Mouse (Mus musculus): ENCODE results near the gene Gcnt7.

Gcnt7 gene

DNA sequence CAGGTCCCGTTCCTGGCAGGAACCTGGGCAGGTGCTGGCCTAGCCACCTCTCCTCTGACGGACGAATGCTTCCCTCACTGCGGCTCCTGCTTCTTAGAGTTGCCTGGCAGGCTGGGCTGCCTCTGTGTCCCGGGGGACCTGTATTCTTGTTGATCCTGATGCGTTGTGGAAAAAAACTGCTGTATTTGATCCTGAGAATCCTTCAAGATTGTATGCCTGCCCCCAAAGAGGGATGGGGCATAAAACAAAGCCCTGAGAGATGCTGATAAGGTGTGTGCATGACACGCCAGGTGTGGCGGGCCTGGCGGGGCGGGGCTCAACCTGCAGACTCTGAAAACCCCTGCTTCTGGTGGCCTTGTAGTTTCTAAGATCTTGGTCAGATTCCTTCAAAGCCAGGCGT lies at the start of gene Gcnt7:
TSS of gene Gcnt7 (minus strand) at position 101 of the 400 bp plus-strand sequence.
- DNase-seq: no peak

DNA sequence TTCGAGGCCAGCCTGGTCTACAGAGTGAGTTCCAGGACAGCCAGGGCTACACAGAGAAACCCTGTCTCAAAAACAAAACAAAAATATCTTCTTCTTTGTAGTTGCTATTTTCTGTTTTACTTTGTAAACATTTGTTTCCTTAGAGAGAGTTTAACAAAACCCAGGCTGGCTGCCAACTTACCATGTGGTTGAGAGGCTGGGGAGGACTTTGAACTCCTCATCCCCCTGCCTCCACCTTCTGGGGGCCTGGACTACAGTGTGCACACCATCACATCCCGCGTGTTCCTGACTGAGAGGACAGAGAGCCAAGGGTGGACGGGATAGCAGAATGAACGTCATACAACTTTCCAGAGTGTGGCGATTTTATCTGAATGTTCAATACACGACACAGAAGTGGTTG lies 47.7 kb upstream of the Gcnt7 start:
- peak; percentile 45 for DNase-seq

DNA sequence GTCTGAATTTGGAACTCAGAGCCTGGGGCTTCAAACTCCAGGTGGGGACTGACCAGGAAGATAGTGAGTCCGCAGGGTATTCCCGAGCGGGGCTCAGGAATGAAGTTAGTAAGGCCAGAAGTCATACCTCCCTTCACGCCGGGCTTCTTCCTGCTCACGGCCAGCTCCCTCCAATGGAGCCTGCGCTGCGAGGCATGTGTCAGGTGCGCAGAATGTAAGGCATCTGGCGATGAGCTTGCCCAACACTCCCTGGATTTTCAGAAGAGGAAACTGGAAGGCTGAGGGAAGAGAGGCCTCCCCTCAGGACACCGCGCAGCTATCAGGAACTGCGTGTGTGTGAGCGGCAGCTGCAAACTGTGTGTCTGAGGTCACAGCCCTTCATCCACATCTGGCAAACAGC lies 43.8 kb upstream of the Gcnt7 start:
- no peak for DNase-seq

DNA sequence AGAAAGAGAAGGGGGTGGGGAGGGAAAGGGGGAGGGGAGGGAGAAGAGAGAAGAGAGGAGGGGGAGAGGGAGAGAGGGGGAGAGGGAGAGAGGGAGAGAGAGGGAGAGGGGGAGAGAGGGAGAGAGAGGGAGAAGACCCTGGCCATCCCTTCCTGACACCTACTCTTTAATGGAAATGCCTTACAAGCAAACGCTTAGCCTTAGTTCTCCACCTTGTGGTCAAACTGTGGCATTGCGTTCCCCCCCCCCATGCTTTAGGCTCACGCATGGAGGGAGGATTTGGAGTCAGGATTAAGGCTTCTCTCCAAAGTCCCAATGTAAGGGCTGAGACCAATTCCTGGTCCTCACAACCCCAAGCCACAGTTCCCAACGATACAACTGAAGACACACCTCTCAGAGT lies 42.9 kb upstream of the Gcnt7 start:
- DNase-seq: peak; percentile 15

DNA sequence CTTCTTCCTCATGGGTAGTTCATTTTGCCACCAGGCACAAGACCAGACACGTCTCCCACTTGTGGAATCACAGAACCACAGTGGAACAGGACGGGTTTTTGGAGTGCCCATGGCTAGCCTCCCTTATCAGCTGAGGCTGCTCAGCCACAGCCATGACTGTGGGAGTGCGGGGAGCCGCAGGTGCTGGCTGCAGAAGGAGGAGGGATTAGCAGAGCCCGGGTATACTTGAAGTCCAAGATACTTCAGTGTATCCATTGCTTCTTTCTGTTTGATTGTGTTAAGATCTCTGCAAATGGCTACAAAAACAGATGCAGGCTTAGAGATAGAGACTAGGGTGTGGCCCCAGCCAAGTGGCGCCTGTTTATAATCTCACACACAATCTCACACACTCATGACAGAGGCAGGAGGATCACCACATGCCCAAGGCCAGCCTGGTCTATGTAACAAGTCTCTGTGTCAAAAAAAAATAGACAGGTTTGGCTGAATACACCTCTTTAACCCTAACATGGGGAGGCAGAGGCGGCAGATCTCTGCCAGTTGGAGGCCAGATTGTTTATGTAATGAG lies 42.4 kb upstream of the Gcnt7 start:
- no peak for DNase-seq

DNA sequence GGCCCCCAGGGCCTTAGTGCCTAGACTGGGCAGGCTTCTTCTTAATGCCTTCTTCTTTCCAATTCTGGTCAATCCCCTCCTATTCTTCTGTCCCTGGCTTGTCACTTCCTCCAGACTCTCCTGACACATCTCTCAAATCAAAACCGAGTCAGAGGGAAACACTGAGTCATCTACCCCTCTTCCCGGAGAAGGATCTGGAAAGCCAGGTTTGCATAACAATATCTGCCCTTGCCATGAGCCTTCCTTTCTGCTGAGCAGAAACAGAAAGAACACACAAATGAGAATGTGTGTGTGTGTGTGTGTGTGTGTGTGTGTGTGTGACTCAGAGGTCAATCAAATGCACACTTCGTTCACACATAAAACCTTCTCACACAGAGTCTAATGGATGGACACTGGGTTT lies 40.4 kb upstream of the Gcnt7 start:
- no peak for DNase-seq

DNA sequence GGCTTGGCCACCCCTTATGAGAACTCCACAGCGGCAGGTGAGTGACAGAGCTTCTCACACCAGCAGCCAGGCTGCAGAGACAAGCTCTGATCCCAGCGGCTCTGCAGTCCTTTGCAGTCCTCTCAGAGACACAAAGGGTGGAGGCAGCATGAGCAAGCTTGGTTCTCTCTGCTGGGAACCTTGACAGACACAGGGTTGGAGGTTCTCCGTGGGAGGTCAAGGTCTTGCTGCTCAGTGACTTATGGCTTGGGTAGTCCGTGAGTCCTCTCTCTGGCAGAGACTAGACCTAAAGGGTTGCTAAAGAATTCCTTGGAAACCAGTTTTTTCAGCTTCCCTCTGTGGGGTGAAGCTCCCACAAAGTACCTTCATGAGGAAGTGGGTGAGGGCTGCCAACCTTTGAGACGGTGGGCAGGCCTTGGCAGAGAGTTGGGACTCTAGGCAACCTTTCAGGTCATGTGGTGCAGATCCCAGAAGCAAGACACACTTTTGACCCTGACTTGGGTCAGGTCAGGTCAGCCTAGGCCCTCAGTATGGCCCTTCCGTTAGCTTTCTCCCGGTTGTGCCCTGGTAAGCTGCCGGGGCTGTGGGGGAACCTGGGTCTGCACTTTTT lies 38.4 kb upstream of the Gcnt7 start:
- DNase-seq: no peak

DNA sequence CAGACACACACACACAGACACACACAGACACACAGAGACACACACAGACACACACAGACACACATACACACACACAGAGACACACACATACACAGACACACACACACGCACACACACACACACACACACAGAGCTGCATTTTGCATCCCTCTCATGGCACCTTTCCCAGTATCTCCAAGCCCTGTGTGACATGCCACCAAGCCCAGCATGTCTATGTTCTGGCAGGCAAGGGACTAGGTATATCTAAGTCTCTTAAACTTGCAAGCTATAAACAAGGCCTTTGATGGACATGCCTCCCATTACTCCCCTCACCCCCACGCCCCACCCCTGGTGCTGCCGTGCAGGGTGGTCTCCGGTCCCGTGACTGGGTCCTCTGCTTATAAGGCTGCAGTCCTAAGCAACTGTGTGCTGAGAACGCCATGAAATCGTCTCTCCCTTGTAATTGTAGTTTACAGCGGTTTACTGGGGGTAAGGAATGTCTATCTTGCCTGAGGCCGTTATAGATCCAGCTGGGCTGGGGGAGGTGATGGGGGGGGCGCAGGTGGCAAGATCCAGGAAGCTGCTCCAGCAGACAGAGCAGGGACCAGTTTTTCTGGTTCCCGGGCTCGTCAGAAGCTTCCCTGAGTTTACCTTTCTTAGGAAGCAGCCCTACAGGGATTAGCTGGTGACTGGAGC lies 26.4 kb upstream of the Gcnt7 start:
- no peak for DNase-seq

DNA sequence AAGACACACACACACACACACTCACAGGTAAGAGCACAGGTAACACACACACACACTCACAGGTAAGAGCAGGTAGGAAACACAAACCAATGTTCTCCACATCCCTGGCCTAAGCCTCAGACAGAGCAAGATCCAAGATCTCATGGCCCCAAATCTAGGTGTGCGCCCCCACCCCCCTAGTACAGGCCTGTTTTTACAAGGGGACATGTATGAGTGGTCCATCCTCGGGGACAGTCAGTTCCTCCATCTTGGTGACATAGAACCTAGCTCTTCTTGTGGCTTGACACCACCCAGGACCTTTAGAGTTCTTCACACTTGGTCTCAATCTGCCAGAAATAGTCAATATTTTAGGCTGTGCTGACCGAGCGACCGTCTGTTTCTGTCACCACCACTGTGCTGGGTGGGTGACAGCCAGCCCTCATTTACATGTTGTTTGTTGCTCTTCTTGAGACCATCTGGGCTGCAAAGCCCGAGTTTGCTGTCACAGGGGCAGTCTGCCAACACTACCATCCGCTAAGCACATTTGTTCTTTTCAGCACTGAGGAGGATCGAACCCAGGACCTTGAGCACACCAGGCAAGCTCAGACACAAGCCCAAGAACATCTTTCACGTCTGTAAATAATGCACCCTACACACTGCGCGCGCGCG lies 25.5 kb upstream of the Gcnt7 start:
- DNase-seq: no peak

DNA sequence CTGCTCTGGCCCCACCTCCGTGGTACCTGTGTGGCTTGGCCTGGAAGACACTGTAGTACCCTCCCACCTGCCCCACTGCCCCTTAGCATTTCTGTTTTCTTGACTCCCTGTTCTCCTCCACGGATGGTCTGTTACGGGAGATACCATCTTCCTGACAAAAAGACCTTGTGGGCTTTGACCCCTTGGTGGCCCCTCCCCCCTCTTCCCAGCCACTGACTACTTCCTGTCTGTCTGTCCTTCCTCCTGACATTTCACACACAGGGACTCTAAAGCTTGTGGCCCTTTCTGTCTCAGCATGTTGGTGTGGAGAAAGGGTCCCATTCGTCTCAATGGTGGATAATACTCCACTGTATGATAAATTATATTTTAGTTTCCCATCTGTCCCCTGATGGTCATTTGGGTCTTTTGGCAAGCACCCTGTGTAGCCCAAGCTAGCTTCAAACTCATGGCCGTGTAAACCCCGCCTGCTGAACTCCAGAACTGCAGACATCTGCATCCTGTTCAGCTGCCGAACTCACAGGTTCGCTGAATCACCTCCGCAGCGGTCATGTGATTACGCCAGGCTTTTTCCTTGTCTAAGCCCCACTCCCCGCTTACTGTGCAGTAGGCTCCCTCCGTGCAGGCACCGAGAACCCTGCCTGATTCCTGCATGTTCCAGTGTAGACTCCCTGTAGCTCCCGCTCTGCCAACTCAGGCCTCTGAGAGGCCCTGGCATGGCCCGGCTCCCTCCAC lies 23.4 kb upstream of the Gcnt7 start:
- DNase-seq: no peak

DNA sequence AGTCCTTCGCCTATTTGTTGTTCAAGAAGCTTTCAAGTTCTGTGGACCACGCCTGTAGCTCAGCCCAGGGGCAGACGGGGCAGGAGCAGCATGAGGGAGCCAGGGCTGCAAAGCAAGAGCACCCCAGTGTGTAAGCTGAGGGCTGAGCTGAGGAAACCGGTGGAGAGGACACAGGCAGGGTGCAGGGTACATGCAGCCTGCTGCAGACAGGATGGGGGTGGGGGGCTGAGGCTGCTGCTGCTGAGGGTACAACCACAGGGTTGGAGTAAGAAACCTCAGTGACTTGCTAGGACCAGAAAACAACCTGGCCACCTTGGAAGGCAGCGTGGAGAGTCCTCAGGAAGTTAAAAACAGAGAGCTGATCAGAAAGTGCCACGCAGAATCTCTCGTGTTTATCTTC lies 21.9 kb upstream of the Gcnt7 start:
- no peak for DNase-seq

DNA sequence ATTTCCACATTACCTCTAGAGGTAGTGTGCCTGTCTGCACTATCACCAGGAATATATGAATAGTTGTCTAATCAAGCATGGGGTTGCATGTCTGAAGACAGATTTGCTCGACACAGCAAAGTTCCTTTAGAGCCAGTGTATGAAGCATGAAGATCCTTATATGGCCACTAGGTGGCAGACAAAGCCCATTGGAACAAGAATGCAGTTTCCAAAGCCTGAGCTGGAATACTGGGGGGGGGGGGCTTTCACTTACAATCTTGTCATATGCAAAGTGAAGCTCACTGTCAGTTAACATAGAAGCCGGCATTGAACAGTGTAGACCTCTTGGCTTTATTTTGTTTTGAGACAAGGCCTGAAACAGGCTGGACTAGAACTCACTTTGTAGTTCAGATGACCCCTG lies 19.5 kb upstream of the Gcnt7 start:
- peak; percentile 60 for DNase-seq

DNA sequence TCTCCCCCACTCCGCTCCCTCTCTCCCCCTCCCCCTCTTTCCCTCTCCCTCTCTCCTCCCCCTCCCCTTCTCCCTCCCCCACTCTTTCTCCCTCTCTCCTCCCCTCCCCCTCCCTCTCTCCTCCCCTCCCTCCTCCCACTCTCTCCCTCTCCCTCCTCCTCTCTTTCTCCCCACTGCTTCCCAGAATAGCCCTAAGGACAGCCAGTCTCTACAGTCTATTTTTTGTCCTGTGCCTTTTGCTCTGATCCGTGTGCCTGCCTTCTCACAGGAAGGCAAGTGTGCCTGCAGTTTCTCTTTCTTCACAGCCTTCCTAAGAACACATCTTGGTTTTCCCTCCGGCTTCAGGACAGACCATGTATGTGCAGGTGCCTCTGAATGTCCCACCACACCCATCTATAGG lies 19.0 kb upstream of the Gcnt7 start:
- DNase-seq: no peak

DNA sequence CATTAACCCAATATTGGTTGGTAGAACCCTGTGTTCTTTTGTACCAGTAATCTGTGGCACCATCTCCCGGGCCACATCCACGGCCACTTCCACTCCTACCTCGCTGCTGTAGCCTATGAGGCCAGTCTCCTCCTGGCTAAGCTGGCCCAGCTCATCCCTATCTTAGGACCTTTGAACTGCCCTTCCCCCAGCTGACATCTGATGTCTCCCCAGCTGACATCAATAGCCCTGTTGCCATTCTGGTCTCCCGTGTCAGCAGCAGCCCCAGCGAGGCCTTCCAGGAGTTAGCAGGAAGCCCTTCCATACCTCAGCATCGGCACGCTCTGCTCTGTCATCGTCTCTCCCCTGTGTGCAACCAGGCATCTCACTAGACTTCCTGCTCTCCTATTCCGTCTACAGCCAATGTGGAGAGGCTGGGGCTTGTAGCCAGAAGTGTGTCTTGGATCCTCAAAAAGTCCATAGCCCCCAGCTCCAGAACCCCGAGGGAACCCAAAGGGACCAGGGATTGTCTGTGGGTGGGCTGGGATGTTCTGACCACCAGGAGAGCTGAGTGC lies 18.4 kb upstream of the Gcnt7 start:
- DNase-seq: no peak

DNA sequence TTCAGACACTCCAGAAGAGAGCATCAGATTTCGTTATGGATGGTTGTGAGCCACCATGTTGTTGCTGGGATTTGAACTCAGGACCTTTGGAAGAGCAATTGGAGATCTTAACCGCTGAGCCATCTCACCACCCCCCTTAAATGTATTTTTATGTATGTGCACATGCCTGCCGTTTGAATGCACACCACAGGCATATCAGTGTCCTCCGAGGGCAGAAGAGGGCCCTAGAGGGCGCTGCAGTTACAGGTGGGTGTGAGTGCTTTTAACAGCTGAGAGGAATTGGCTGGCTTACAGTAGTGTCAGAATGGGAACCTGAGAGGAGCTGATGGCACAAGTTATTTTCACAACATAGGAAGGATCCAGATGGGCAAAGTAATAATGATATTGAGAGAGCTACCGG lies 16.6 kb upstream of the Gcnt7 start:
- peak; percentile 26 for DNase-seq

DNA sequence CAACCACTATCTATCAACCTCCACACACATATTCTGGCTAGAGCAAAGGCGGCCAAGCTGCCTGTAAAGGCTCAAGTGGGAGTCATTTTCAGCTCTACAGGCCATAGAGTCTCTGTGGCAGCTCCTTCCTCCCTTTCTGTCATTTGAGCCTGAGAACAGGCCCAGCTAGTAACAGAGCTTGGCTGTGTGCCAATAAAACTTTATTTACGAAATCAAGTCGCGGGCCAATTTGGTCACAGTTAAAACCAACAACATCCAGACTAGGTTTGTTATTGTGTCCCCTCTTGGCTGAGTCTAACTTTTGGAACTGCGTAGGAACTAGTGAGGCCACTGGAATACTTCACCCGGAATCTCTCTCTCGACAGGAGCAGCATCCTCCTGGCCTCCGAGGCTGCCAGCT lies 15.2 kb upstream of the Gcnt7 start:
- peak; percentile 12 for DNase-seq

DNA sequence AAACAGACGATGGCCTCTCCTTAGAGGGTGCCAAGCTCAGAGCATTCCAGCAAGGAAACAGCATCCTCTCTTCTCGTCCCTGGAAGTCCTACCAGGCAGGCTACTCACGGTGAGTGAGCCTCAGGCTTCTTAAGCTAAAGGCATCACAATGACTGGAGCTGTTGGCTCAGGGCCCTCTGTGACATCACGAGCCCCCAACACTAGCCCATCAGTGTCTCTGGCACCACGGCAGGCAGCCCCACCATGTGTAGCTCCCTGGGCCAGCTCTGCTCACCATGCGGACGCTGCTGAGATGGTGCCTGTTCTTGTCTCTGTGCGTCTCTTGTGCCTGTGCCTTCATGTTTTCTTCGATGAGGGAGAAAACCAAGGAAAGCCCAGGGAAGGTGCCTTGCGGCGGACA lies 13.9 kb upstream of the Gcnt7 start, which contains the start of gene Fam209:
TSS of gene Fam209 (plus strand) at position 203 of the 400 bp plus-strand sequence.
- DNase-seq: no peak

DNA sequence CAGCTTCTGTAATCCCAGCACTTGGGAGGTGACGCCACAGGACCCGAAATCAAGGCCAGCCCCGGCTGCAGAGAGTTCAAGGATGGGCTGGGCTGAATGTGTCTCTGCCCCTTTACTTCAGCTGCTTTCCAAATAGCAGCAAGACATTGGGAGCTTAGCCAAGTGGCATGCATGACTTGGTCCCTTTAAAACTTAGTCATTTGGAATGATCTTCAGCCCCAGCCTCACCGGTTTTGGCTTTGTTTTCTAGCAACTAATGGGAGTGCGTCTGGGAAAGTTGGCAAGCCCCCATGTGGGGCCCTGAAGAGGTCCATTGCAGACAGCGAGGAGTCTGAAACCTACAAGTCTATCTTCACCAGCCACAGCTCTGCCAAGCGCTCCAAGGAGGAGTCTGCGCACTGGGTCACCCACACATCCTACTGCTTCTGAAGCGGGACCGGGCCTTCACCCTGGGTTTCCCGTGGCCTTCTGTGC lies 10.0 kb upstream of the Gcnt7 start:
- peak; percentile 76 for DNase-seq

DNA sequence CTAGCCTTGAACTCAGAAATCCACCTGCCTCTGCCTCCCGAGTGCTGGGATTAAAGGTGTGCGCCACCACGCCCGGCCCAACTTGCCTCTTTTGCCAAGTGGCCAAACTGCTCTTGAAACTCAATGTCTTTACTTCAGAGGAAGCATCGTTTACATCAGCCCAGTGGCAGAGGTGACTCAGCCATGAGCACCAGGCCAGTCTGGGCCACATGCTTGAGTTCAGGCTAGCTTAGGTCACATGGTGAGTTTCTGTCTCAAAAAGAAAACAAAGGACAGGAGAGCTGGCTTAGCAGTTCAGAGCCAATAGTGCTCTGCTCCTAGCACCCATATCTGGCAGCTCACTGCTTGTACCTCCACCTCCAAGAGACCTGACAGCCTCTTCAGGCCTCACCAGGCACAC lies 8.8 kb upstream of the Gcnt7 start:
- no peak for DNase-seq

DNA sequence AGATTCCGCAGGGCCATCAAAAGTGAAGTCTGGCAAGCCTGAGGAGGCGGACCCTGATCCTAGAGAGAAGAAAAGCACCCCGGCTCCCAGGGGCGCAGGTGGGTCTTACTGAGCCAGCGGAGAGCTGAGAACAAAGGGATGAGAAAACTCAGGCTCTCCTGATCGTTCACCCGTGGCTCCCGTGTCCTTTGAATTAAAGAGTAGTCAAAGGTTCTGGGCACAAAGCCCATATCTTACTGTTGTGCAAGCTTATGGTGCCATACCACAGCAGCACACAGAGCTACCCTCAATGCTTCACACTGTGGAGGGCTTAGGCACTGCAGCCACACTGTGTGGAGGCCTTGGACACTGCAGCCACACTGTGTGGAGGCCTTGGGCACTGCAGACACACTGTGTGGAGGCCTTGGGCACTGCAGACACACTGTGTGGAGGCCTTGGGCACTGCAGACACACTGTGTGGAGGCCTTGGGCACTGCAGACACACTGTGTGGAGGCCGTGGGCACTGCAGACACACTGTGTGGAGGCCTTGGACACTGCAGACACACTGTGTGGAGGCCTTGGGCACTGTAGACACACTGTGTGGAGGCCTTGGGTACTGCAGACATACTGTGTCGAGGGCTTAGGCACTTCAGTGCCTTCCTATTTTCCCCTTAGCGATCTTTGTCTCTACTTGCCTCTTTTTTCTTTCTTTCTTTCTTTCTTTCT lies 8.2 kb upstream of the Gcnt7 start:
- DNase-seq: peak; percentile 76

DNA sequence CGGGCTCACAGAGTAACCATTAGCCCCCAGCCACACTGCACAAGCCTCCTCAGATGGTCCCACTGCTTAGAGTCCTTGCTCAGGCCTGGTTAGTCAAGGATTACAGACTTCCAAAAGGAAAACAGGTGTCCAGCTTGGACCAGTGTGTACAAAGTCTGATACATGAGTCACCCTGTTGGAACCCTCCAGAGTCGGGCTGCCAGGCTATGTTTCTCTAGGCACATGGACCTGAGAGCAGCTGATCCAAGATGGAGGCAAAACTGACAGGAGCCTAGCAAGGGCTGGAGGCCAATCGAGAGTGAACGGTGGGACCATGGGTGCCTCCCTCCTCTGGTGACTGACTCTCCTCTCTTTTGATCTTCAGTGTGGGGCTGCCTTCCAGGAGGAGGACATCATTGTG lies 4.4 kb upstream of the Gcnt7 start:
- DNase-seq: no peak

DNA sequence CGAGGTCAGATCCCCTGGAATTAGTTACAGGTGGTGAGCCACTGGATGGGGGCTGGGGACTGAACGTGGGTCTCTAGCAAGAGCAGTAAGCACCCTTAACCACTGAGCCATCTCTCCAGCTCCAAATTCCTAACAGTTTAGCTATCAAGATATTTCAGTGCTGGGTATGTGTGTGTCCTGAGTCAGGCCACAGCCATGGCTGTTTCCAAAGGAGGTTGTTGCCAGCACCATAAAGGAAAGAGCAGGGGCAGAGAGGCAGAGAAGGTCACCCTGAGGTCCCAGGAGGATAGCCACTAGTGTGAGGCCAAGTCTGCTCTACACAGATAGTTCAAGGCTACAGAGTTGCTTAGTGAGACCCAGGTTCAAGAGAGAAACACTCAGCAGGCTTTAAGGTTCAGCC lies 2.3 kb upstream of the Gcnt7 start:
- DNase-seq: no peak

Data from kidney, postnatal 14 days (tissue).